Mouse (Mus musculus): Measurements from ENCODE around the gene Aagab. TPM values are rescaled to one million over a fixed set of nuclear protein-coding genes. Genes with fewer than 3 reads are reported as not detected.

Gene Aagab
- total and polyA plus RNA-seq, 2 experiments from 2014 or later: 12.9 to 23.5 TPM

- Histone ChIP-seq H3K4me1 (ENCODE audit: control insufficient read depth, insufficient read depth) (no peaks in the 10 kb centered on the region), H3K9ac (replicated peaks; ENCODE audit: low read depth, low read length) (no peak overlapping the region), H3K9me3 (replicated peaks; ENCODE audit: control insufficient read depth, low read length) (no peaks in the 10 kb centered on the region), H3K4me2 (ENCODE audit: low read depth, low read length) (no peak overlapping the region), H3K27ac (ENCODE audit: low read depth) (no peak overlapping the region), H3K36me3 (replicated peaks; ENCODE audit: control insufficient read depth, insufficient read depth, low read length) (peaks cover 47% of the 10 kb centered on the region), H3K27me3 (ENCODE audit: control insufficient read depth, insufficient read depth, low read length) (no peaks in the 10 kb centered on the region), H3K4me3 (ENCODE audit: low read depth, low read length) (no peak overlapping the region)
- ATAC-seq (ENCODE audit: insufficient read depth, low read depth) (no peak), DNase-seq (ENCODE audit: low spot score) (no peak)
- WGBS: 82% methylated on average over 7 of the region's 7 CpGs
- TF ChIP-seq CTCF (IDR thresholded peaks at IDR 0.05; ENCODE audit: low read depth): no peak
- TF ChIP-seq EP300 (IDR thresholded peaks at IDR 0.05; ENCODE audit: low read depth): no peak
These were observed 33.7 kb downstream of the Aagab start for GRCm38 (mm10) chr9:63636113-63636512.

- no peak overlapping the region for H3K4me2 ChIP-seq (ENCODE audit: low read depth, low read length)
- H3K4me3 ChIP-seq (ENCODE audit: low read depth, low read length): no peak overlapping the region
- TF ChIP-seq CTCF (IDR thresholded peaks at IDR 0.05; ENCODE audit: low read depth) (no peak), EP300 (IDR thresholded peaks at IDR 0.05; ENCODE audit: low read depth) (no peak)
- H3K27ac ChIP-seq (ENCODE audit: low read depth): no peak overlapping the region
- H3K36me3 ChIP-seq (replicated peaks; ENCODE audit: control insufficient read depth, insufficient read depth, low read length): peaks cover 49% of the 10 kb centered on the region
- no peaks in the 10 kb centered on the region for H3K9me3 ChIP-seq (replicated peaks; ENCODE audit: control insufficient read depth, low read length)
- DNase-seq (ENCODE audit: low spot score) (no peak), ATAC-seq (ENCODE audit: insufficient read depth, low read depth) (no peak)
- WGBS: 88% methylated on average over 4 of the region's 4 CpGs
- H3K4me1 ChIP-seq (ENCODE audit: control insufficient read depth, insufficient read depth): no peaks in the 10 kb centered on the region
- H3K27me3 ChIP-seq (ENCODE audit: control insufficient read depth, insufficient read depth, low read length): no peaks in the 10 kb centered on the region
- no peak overlapping the region for H3K9ac ChIP-seq (replicated peaks; ENCODE audit: low read depth, low read length)
These were observed 39.7 kb downstream of the Aagab start for GRCm38 (mm10) chr9:63641983-63642646.

GRCm38 (mm10) chr9:63644011-63644410 lies 41.6 kb downstream of the Aagab start:
- Histone ChIP-seq H3K4me3 (ENCODE audit: low read depth, low read length) (no peak overlapping the region), H3K27me3 (ENCODE audit: control insufficient read depth, insufficient read depth, low read length) (no peaks in the 10 kb centered on the region), H3K9me3 (replicated peaks; ENCODE audit: control insufficient read depth, low read length) (no peaks in the 10 kb centered on the region), H3K4me2 (ENCODE audit: low read depth, low read length) (no peak overlapping the region), H3K4me1 (ENCODE audit: control insufficient read depth, insufficient read depth) (no peaks in the 10 kb centered on the region; the same call in 1 of the 2 replicates), H3K9ac (replicated peaks; ENCODE audit: low read depth, low read length) (no peak overlapping the region), H3K36me3 (replicated peaks; ENCODE audit: control insufficient read depth, insufficient read depth, low read length) (peaks cover 46% of the 10 kb centered on the region), H3K27ac (ENCODE audit: low read depth) (no peak overlapping the region)
- TF ChIP-seq CTCF (IDR thresholded peaks at IDR 0.05; ENCODE audit: low read depth): no peak
- no peak for TF ChIP-seq EP300 (IDR thresholded peaks at IDR 0.05; ENCODE audit: low read depth)
- WGBS: 92% methylated on average over 6 of the region's 6 CpGs
- DNase-seq (ENCODE audit: low spot score) (no peak), ATAC-seq (ENCODE audit: insufficient read depth, low read depth) (no peak)

- no peak overlapping the region for H3K9ac ChIP-seq (replicated peaks; ENCODE audit: low read depth, low read length)
- H3K4me3 ChIP-seq (ENCODE audit: low read depth, low read length): no peak overlapping the region
- H3K9me3 ChIP-seq (replicated peaks; ENCODE audit: control insufficient read depth, low read length): no peaks in the 10 kb centered on the region
- no peak for TF ChIP-seq CTCF (IDR thresholded peaks at IDR 0.05; ENCODE audit: low read depth)
- TF ChIP-seq EP300 (IDR thresholded peaks at IDR 0.05; ENCODE audit: low read depth): no peak
- H3K27me3 ChIP-seq (ENCODE audit: control insufficient read depth, insufficient read depth, low read length): no peaks in the 10 kb centered on the region
- DNase-seq (ENCODE audit: low spot score) (no peak), ATAC-seq (ENCODE audit: insufficient read depth, low read depth) (no peak)
- 72% methylated on average over 8 of the region's 8 CpGs for WGBS
- no peak overlapping the region for H3K4me2 ChIP-seq (ENCODE audit: low read depth, low read length)
- H3K27ac ChIP-seq (ENCODE audit: low read depth): no peak overlapping the region
- H3K36me3 ChIP-seq (replicated peaks; ENCODE audit: control insufficient read depth, insufficient read depth, low read length): peaks cover 46% of the 10 kb centered on the region
- no peaks in the 10 kb centered on the region; the same call in 1 of the 2 replicates for H3K4me1 ChIP-seq (ENCODE audit: control insufficient read depth, insufficient read depth)
These were observed 42.6 kb downstream of the Aagab start for GRCm38 (mm10) chr9:63645084-63645483.

GRCm38 (mm10) chr9:63647581-63648519 lies 45.4 kb downstream of the Aagab start:
- H3K4me3 ChIP-seq (ENCODE audit: low read depth, low read length): no peak overlapping the region
- peaks cover 50% of the 10 kb centered on the region for H3K36me3 ChIP-seq (replicated peaks; ENCODE audit: control insufficient read depth, insufficient read depth, low read length)
- H3K4me1 ChIP-seq (ENCODE audit: control insufficient read depth, insufficient read depth): no peaks in the 10 kb centered on the region; the same call in 1 of the 2 replicates
- H3K4me2 ChIP-seq (ENCODE audit: low read depth, low read length): no peak overlapping the region
- no peak overlapping the region for H3K9ac ChIP-seq (replicated peaks; ENCODE audit: low read depth, low read length)
- DNase-seq (ENCODE audit: low spot score) (no peak), ATAC-seq (ENCODE audit: insufficient read depth, low read depth) (no peak)
- H3K9me3 ChIP-seq (replicated peaks; ENCODE audit: control insufficient read depth, low read length): no peaks in the 10 kb centered on the region
- H3K27ac ChIP-seq (ENCODE audit: low read depth): 0 out of 2 replicates have a peak overlapping the region, but pooled peaks have one; percentile 6
- TF ChIP-seq CTCF (IDR thresholded peaks at IDR 0.05; ENCODE audit: low read depth) (no peak), EP300 (IDR thresholded peaks at IDR 0.05; ENCODE audit: low read depth) (no peak)
- H3K27me3 ChIP-seq (ENCODE audit: control insufficient read depth, insufficient read depth, low read length): no peaks in the 10 kb centered on the region
- WGBS: 68% methylated on average over 9 of the region's 9 CpGs
